Mouse (Mus musculus): ENCODE results near the gene Trim5.
"Not testable (repeated sequence)": the region's sequence is repeated elsewhere in the genome, so short reads cannot be mapped to it uniquely, and the experiment has no call there.

The Trim5 gene

DNA sequence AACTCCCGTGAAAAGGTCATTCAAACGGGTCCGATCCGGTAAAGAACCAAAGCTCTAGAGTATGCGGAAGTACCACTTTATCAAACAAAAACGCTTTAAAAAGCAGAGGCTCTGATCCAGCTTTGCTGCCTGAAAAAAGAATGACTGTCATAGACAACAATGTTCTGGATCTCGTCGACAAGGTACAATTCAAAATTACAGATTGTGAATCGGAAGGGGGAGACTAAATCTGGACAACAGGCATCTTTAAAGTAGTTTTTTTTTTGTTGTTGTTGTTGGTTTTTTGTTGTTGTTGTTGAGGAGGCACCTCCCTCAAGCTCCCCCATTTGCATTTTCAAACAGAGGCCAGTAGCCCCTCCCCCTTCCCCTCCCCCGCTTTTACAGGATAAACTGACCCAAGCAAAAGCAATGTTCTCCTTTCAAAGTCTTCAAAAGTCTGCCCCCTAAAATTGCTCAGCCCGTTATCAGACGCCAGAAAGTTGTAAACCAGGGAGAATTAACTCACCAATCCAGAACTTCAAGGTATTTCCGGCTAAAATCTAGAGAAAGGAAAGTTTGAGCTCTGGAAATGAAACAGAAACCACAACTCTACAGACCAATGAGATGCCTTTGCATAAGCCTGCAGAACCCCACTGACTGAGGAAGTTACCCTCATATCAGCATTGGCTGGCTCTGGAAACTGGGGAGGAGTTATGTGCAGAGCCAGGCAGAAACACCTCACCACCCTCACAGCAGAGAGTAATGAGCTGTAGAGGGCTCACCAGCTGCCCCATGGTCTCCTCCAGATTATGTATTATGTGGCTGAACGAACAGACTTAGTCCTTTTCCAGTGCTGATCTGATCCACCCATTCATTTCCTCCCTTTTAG lies at the start of gene Trim5:
Trim5 (minus strand) TSS at position 519 of the 868 bp plus-strand sequence.
- DNase-seq (ENCODE audit: low read depth, low spot score): not testable (repeated sequence)

DNA sequence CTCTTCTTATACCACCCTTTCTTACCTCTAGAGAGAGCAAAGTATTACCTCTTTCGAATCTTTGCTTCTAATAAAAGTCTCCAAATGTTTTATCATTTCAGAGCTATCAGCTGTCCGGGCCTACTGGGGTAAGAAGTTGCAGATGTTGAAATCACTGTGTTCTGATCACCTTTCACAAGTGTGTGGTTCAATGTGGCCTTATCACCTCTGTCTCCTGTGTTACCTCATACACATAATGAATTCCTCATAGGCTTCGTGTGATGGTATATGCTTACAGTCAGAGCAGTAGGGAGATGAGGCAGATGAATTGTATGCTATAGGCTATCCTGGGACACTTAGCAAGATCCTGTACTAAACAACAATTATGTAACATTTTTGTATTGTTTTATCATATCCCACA lies 47.7 kb upstream of the Trim5 start:
- DNase-seq (ENCODE audit: low read depth, low spot score): not testable (repeated sequence)

DNA sequence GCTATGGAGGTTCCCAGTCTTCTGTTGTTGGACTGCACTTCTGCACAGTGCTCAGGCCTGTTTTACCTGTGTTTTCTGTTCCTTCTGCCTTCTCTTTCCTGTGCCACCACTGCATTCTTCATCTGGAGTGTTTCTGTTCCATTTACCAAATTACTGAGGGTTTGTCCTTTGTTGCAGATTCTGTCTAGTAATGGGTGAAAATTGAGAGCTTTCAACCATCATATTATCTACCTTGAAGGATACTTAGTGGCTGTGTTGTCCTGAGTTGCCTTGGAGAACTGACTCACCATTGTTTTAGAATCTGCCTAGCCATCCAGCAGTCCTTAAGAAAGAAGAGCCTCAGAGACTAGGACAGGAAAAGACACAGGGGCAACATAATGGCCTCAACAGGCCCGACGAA lies 41.3 kb upstream of the Trim5 start, which contains the start of gene Trim34b:
Trim34b (plus strand) TSS at position 301 of the 400 bp plus-strand sequence.
- not testable (repeated sequence) for DNase-seq (ENCODE audit: low read depth, low spot score)

DNA sequence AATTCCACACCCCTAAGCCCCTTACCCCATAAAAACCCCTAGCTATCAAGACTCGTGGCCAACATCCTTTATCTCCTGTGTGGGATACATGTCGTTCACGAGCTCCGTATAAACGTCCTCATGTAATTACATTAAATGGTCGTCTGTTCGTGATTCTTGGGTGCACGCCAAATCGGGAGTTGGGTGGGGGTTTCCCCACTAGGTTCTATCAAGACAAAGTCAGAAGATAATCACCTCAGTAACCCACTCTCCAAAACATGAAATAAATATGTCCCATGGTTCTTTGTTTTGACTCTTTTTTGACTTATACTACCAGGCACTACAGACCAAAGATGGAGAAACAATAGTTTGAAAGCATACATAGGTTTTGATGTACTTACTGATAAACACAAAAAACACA lies 34.1 kb upstream of the Trim5 start:
- no peak for DNase-seq (ENCODE audit: low read depth, low spot score)

DNA sequence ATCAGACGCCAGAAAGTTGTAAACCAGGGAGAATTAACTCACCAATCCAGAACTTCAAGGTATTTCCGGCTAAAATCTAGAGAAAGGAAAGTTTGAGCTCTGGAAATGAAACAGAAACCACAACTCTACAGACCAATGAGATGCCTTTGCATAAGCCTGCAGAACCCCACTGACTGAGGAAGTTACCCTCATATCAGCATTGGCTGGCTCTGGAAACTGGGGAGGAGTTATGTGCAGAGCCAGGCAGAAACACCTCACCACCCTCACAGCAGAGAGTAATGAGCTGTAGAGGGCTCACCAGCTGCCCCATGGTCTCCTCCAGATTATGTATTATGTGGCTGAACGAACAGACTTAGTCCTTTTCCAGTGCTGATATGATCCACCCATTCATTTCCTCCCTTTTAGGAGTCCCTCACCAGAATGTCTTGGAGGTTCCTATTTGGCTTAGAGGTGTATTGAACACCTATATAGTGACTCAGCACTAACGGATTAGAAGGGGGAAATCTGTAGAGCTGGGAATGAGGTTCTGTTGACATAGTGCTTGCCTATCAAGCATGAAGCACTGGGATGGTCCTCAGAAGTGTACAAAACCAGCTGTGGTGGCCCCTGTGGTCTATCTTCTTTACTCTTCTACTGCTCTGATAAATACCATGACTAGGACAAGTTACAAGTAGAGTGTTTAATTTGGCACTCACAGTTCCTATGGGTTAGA lies 27.6 kb upstream of the Trim5 start, which contains the start of gene Trim12a:
Trim12a (minus strand) TSS at position 98 of the 712 bp plus-strand sequence.
- not testable (repeated sequence) for DNase-seq (ENCODE audit: low read depth, low spot score)

DNA sequence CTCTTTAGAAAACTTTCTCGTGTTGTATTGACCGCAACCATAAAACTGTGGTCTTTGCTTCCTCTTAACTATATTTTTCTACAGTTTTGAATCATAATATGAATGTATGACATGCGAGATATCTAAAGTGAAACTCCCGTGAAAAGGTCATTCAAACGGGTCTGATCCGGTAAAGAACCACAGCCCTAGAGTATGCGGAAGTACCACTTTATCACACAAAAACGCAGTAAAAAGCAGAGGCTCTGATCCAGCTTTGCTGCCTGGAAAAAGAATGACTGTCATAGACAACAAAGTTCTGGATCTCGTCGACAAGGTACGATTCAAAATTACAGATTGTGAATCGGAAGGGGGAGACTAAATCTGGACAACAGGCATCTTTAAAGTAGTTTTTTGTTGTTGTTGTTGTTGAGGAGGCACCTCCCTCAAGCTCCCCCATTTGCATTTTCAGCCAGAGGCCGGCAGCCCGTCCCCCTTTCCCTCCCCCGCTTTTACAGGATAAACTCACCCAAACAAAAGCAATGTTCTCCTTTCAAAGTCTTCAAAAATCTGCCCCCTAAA lies 27.0 kb upstream of the Trim5 start:
- DNase-seq (ENCODE audit: low read depth, low spot score): no peak

DNA sequence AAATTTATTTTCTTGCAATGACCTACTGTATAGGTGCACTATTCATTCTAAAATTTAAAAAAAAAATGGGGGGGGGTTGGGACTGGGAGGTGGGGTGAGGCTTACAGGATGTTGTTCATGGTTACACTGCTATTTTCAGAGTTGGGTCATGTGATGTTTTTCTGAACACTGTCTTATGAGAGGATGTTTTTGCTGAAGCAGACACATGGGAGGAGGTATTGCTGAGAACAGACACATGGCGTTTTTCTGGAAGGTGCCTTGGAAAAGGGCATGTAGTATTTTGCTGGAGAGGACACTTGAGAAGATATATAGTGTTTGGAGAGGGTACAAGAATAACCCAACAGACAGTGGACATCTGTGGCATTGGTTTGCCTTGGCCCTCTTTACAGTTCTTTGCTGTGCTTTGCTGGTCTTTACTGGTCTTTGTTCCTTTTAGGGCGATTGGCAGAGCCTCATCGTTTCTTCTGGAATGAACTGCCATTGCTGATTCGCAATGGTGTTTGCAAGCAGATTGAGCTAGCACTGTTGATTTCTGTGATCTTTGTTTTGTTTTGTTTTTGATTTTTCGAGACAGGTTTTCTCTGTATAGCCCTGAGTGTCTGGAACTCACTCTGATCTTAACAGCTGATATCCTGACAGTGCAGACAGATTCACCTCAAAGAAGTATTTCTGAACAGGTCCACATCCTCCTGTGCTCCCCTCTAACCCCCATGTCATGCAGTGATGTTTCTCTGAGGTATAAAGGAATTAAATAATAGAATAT lies 3.9 kb upstream of the Trim5 start:
- DNase-seq (ENCODE audit: low read depth, low spot score): no peak

DNA sequence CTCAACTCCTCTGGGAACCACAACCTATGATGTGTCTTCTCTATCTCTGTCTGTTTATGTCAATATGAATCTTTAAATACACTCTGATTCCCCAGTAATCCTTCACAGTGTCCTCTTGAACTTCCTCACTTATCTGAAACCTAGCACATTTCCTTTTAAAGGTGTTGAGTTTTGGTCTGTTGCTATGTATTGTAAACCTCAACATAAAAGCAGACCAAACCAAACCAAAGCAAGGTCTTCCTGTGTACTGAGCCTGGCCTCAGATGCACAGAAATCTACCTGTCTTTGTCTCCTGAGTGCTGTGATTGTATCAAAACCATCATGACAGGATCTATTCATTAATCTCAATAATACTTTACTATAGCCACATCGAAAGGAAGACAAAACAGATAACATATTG lies 2.7 kb upstream of the Trim5 start:
- no peak for DNase-seq (ENCODE audit: low read depth, low spot score)

DNA sequence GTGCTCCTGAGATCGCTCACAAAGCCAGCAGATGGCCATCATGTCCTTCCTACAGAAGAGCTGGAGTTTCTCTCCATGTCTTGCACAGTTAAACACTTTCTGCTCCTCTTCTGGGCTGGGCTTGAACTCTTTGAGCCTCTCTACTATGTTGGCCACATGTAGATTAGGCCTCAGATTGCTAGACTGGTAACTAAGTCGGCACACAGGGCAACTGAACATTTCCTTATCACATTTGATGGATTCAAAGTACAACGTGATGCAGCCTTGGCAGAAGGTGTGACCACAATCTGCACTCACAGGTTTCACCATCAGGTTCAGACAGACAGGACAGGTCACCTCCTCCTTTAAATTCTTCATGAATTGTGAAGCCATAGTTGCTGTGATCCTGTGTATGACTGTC lies 8.5 kb downstream of the Trim5 start:
- not testable (repeated sequence) for DNase-seq (ENCODE audit: low read depth, low spot score)

DNA sequence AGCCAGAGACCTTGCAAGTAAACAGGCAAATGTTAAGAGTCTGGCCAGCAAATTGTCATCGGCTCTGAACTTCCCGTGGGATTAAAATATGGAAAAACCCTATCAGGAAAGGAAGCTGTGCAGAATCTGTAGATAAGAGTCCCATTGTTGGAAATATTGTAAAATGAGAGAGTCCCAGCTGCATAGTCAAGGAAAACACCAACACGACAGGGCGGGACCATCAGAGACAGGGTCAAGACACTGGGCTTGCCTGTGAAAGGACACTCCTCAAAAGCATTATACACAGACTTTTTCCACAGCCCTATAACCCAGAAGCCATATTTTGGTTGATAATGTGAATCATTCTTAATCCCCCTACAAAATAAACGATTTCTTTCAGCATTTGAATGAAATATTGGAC lies 22.6 kb downstream of the Trim5 start:
- not testable (repeated sequence) for DNase-seq (ENCODE audit: low read depth, low spot score)

DNA sequence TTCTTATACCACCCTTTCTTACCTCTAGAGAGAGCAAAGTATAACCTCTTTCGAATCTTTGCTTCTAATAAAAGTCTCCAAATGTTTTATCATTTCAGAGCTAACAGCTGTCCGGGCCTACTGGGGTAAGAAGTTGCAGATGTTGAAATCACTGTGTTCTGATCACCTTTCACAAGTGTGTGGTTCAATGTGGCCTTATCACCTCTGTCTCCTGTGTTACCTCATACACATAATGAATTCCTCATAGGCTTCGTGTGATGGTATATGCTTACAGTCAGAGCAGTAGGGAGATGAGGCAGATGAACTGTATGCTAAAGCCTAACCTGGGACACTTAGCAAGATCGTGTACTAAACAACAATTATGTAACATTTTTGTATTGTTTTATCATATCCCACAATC lies 27.5 kb downstream of the Trim5 start:
- not testable (repeated sequence) for DNase-seq (ENCODE audit: low read depth, low spot score)

DNA sequence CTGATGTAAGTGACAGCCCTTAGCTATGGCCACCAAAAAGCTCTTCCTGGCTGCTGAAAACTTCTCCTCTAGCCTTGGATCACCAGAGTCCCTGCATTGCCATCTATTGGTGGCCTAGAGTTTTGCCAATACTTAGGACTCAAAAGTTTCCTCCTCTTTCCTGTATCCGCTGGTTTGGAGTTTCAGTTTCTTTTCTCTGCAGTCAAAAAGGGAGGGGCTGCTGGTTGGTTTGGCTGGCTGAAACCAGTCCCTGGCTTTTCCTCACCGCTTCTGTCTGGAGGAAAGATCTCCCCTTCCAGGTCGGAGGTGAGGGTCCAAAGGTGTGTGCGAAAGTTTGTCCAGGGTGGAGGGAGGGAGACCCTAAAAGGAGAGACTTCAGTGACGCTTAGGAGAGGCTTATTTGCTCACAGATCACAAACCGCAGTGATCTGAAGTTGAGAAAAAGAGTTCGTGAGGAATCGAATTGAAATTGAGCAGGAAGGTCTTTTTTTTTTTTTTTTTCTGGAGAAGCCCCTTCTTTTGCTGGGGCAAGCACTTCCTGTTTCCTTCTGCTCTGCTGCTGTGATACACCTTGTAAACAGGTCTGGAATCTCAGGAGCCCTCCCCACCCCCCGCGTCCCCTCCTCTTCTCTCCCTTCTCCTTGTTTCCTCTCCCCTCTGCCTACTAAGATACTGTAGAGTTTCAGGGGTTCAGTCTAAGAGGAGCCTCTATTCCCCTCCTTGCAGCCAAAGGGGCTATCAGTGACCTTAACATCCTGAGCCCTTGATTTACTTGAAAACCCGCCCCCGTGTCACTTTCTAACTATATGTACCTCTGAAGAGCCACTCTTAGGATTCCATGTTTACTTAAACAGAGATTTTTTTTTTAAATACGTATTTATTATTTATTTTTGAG lies 43.4 kb downstream of the Trim5 start, which contains the start of gene Trim34a:
Trim34a (plus strand) TSS at position 171 of the 895 bp plus-strand sequence.
- DNase-seq (ENCODE audit: low read depth, low spot score): peak; percentile 64

DNA sequence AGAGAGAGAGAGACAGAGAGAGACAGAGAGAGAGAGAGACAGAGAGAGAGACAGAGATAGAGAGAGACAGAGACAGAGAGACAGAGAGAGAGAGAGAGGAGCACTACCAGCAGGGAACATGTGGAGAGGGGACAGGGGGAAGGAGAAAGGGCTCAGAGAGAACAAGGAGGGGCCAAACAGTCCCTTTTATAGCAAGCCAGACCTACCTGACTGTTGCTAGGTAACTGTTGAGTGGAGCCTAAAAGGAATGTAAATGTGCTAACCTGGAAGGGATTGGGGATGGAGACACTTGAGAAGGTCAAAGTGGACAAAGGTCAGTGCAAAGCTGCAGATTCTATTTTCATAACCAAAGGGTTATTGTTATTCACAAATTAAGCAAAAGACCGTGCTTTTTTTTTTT lies 44.3 kb downstream of the Trim5 start:
- DNase-seq (ENCODE audit: low read depth, low spot score): no peak

DNA sequence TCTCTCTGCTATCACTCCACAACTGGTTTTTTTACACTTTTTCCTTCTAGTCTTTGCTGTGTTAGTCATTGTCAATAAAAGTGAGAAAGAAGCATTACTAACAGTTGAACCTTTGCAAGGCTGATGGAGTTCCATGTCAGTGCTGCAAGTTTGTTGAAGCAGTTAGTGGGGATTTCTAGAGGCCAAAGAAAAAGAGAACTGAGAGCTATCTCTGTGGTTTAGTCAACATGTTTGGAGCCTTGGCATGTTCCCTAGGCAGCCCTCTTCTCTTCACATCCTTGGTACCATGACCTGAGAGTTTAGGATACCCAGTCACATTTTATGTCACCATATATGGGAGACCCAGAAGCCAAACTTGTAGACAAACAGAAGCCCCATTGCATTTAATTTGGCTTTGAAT lies 47.0 kb downstream of the Trim5 start:
- no peak for DNase-seq (ENCODE audit: low read depth, low spot score)

DNA sequence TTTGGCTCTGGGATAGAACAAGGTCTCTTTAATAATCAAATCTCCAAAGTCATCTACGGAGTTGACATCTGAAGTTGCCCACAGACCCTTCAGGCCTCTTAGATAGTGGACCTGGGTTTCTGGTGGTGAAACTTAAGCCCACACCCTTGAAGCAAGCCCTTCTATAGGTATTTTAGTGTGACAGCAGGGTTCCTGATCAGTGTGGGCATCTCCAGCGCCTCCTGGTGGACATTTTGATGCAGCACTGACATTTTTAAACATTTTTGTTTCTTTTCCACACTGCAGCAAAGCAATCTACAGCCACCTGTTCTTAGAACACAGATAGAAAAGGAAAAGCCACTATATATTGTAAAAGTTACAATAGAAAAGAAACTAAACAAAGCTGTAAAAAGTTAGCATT lies 56.7 kb downstream of the Trim5 start:
- peak; percentile 47 for DNase-seq (ENCODE audit: low read depth, low spot score)

DNA sequence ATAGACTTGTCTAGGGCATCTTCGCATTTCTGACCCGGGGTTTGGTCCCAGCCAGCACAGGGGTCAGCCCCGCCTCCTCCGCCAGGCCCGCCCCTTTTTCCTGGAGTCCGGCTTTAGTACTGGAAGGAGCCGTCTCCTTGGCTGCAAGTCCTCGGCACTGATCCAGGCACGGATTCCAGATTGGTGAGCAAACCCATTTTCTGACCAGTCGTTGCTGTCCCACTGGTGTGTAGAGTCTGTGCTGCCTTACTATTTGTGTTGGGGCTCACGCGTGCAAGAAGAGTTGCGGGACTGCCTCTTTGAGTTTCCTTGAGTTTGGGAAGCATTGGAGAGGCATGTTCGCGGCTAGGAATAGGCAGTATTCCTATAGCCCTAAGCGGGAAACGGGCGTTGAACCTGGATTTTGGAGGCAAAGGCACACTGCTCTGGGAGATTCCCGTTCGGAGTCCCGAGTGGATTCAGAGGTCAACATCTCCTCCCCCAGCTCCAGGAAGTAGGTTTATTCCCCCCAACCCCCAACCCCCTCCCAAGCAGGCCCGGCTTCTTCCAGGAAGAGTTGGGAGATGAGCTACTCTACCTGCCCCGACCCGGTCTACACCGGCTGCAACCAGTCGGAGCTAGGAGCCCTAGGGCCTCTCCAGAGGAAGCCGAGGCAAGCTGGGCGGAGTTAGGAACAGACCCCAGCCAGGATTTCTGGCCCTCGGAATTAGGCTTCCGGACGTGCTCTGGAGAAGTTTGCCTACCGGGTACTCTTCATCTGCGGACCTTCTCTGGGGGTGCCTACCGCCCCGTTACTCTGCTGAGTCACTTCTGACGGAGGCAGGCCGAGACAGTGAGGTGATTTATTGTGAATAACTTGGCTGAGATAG lies 69.0 kb downstream of the Trim5 start, which contains the start of gene Trim6:
Trim6 (plus strand) TSS at position 93 of the 869 bp plus-strand sequence.
- peak; percentile 56 for DNase-seq (ENCODE audit: low read depth, low spot score)

DNA sequence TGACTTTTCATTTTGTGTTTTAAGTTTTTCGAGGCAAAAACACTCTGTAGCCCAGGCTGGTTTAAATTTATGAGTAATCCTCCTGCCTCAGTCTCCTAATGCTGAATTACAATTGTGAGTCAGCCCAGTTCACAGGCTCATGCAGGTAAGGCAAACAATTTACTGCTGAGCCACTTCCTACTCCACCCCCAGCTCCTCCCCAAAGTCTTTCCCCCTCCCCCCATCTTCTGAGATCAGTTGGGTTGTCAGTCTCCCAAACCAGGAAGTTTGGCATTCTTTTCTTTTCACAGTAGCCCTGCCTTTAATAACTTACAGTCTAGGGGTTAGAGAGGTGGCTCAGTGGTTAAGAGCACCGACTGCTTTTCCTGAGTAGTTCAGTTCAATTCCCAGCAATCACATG lies 70.0 kb downstream of the Trim5 start:
- no peak for DNase-seq (ENCODE audit: low read depth, low spot score)

DNA sequence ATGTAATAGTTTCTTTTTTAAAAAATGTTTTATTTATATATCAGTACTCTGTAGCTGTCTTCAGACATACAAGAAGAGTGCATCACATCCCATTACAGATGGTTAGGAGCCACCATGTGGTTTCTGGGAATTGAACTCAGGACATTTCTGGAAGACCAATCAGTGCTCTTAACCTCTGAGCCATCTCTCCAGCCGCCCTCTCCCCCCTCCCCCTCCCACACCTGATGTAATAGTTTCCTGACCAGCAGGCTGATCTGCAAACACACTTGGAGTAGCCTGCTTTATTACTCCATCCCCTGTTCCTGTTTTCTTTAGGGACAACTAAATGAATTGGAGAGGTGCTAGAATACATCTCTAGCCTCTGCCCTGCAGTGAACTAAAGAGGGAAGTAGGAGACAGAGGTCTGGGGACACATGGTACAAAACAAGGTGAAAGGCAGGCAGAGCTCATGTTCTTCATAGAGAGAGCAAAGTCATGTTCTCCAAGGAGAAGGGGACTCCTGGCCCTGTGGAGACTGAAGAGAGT lies 71.8 kb downstream of the Trim5 start:
- DNase-seq (ENCODE audit: low read depth, low spot score): no peak
